Comparison of ENCODE assay signal across 9 mouse cellular contexts in the genomic region with DNA sequence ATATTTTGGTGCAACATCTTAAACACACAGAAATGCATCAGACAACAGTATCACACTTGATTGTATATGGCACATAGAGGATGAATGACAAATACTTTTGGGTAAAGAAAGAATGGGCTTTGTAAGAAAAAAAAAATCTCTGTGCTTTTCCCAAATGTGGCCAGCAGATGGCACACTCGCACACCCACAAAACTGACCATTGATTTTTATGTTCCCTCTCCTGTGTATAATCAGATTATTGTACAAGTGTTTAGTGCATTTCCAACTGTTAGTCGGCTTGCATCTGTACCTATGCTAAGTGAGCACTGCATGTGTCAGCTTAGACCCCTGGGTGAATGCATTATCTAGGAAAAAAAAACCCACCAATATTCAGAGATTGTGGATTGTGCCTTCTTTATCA. TPM values are rescaled to one million over a fixed set of nuclear protein-coding genes. Genes with fewer than 3 reads are reported as not detected.
DNase-seq lines count a peak whose midpoint lies in the region; ATAC-seq and TF ChIP-seq lines count a peak whose summit lies in the region.
"Had no signal": no experiment of that assay in that cellular context is flagged by ENCODE, and none has a peak within 500 bp of the region (broad histone marks: within the 10 kb centered on the region; RNA-seq: fewer than 3 reads in every experiment).

No protein-coding gene starts in this region.

- no peak overlapping the region for H3K4me3 ChIP-seq in heart, embryonic 10.5 days
- H3K4me3 ChIP-seq in spleen, adult 2 months (ENCODE audit: extremely low read depth, insufficient read depth, insufficient read length) = no peak overlapping the region
- H3K4me3 ChIP-seq in stomach, postnatal 0 days (ENCODE audit: low read depth, low read length) = no peak overlapping the region
- H3K4me3 ChIP-seq: myocyte had no signal

- no peak overlapping the region for H3K27ac ChIP-seq in heart, embryonic 10.5 days
- no peak overlapping the region for H3K27ac ChIP-seq in spleen, adult 2 months (ENCODE audit: insufficient read depth, low read length)
- no peak overlapping the region for H3K27ac ChIP-seq in stomach, postnatal 0 days (replicated peaks)

- intact Hi-C loops in heart, postnatal 36 days (cut with DNase I) = loop anchor here (1.0 to 5.0 kb wide), 3 partner anchors 297 to 474 kb away; no protein-coding TSS in a partner anchor

- no peaks in the 10 kb centered on the region for H3K9me3 ChIP-seq in heart, embryonic 10.5 days
- no peaks in the 10 kb centered on the region for H3K9me3 ChIP-seq in stomach, postnatal 0 days (ENCODE audit: control insufficient read depth, low read length)

- no peak for ATAC-seq in stomach, postnatal 0 days (ENCODE audit: low FRiP score, low TSS enrichment)

- H3K27me3 ChIP-seq in heart, embryonic 10.5 days (ENCODE audit: insufficient read depth, poor library complexity, severe bottlenecking) = no peaks in the 10 kb centered on the region
- H3K27me3 ChIP-seq in spleen, adult 2 months (ENCODE audit: control insufficient read depth, insufficient read depth, low read length) = no peaks in the 10 kb centered on the region
- H3K27me3 ChIP-seq in stomach, postnatal 0 days (ENCODE audit: control insufficient read depth, insufficient read depth, low read length) = no peaks in the 10 kb centered on the region

- H3K4me1 ChIP-seq in heart, embryonic 10.5 days = no peaks in the 10 kb centered on the region
- H3K4me1 ChIP-seq in spleen, adult 2 months (ENCODE audit: control insufficient read depth, insufficient read depth, insufficient read length) = no peaks in the 10 kb centered on the region
- no peaks in the 10 kb centered on the region for H3K4me1 ChIP-seq in stomach, postnatal 0 days (replicated peaks; ENCODE audit: control insufficient read depth, insufficient read depth)

- no peak for TF ChIP-seq POLR2A in spleen, adult 2 months (IDR thresholded peaks at IDR 0.05; ENCODE audit: low read depth, low read length)

- 4% methylated on average over 2 of the region's 2 CpGs for WGBS in heart, embryonic 10.5 days
- 3% methylated on average over 2 of the region's 2 CpGs for WGBS in spleen, adult 2 months
- WGBS in stomach, postnatal 0 days = 5% methylated on average over 2 of the region's 2 CpGs

- peak; percentile 44; the same call in 1 of the 2 replicates for TF ChIP-seq CTCF in spleen, adult 2 months (IDR thresholded peaks at IDR 0.05; ENCODE audit: extremely low read depth, insufficient read depth, insufficient read length, insufficient replicate concordance)
- TF ChIP-seq CTCF in stomach, postnatal 0 days (IDR thresholded peaks at IDR 0.05; ENCODE audit: low read depth) = peak; percentile 81

- peak; percentile 3 to 8 for DNase-seq in heart, postnatal 36 days
- no peak for DNase-seq in heart, embryonic 10.5 days (ENCODE audit: low spot score)
- DNase-seq in spleen, adult 2 months (ENCODE audit: low read depth in 1 of 2, low spot score in 2 of 2) = no peak
- no peak for DNase-seq in spleen, postnatal 4 days (ENCODE audit: low spot score in 2 of 2)
- DNase-seq in cerebellum, adult 9-11 months = peak; percentile 22
- peak; percentile 10 for DNase-seq in kidney, postnatal 14 days
- peak; percentile 22 for DNase-seq in stomach, postnatal 0 days (ENCODE audit: low spot score)
- no peak for DNase-seq in gastrocnemius, adult 18-20 months (ENCODE audit: low spot score)

- H3K4me2 ChIP-seq in stomach, postnatal 0 days (replicated peaks; ENCODE audit: low read depth) = no peak overlapping the region

- H3K9ac ChIP-seq in stomach, postnatal 0 days (ENCODE audit: low read length) = no peak overlapping the region

- TF ChIP-seq EP300 in stomach, postnatal 0 days (optimal IDR thresholded peaks at IDR 0.05) = no peak

- no peaks in the 10 kb centered on the region for H3K36me3 ChIP-seq in heart, embryonic 10.5 days
- no peaks in the 10 kb centered on the region for H3K36me3 ChIP-seq in spleen, adult 2 months (ENCODE audit: control insufficient read depth, insufficient read depth, low read length)
- no peaks in the 10 kb centered on the region for H3K36me3 ChIP-seq in stomach, postnatal 0 days (ENCODE audit: control insufficient read depth, insufficient read depth, low read length)

RNA-seq across cellular contexts. Expression of a gene that starts 56.4 kb away (rescaled TPM):
- total RNA-seq in heart, postnatal 36 days (2021) = not detected
- polyA plus RNA-seq in heart, embryonic 10.5 days (2016; fragmentation: Nextera tagmentation; extraction: Ambion mirVana) = not detected in 2 replicates
- polyA plus RNA-seq in spleen, adult 2 months (2012; rRNA removed) = not detected in 2 replicates
- polyA plus RNA-seq in stomach, postnatal 0 days (2015; fragmentation: Nextera tagmentation; extraction: Ambion mirVana) = not detected in 2 replicates
- total RNA-seq in gastrocnemius, adult 18-20 months (2021) = not detected
- polyA plus RNA-seq: myocyte had no signal

Comparison
In these comparisons a context has a peak if more than half of its experiments do, and no peak if none do; other contexts are left out.
1. DNase-seq: peak in heart, postnatal 36 days (2 of 2), cerebellum, adult 9-11 months (single experiment), kidney, postnatal 14 days (single experiment) and stomach, postnatal 0 days (single experiment); none in heart, embryonic 10.5 days (single experiment), spleen, adult 2 months (0 of 2), spleen, postnatal 4 days (0 of 2) and gastrocnemius, adult 18-20 months (single experiment).